Mouse (Mus musculus) kidney, postnatal 0 days (tissue): Measurements from ENCODE around the gene Rnf111. TPM values are rescaled to one million over a fixed set of nuclear protein-coding genes. Genes with fewer than 3 reads are reported as not detected.
A peak's percentile ranks its signal among the peaks of the same experiment; 100 is the strongest.

Experiments
- ATAC-seq: fragments of 200-750 bp; cut with Nextera tagmentation; replicated peaks from 2 replicates; pipeline ENCODE4 v1.8.0; 2017; ENCODE audit warnings: low read depth, moderate number of reproducible peaks, moderate TSS enrichment, moderate library complexity; ENCODE audit not compliant: low FRiP score
- DNase-seq: peaks from one replicate; pipeline ENCODE4 v3.0.0-alpha.2; 2016; ENCODE audit warnings: low spot score
- H3K27ac ChIP-seq: fragments of 300-500 bp; sonication (generic); 2 replicates; pipeline ENCODE4 v1.5.1; 2014; ENCODE audit warnings: mild to moderate bottlenecking
- H3K27me3 ChIP-seq: fragments of 300-500 bp; sonication (generic); 2 replicates; pipeline ENCODE4 v1.6.1; 2014; ENCODE audit warnings: low read length, mixed read lengths; ENCODE audit not compliant: insufficient read depth
- H3K36me3 ChIP-seq: fragments of 300-500 bp; sonication (generic); 2 replicates; pipeline ENCODE4 v1.6.1; 2014; ENCODE audit warnings: low read length, mixed read lengths; ENCODE audit not compliant: insufficient read depth
- H3K4me1 ChIP-seq: fragments of 300-500 bp; sonication (generic); replicated peaks from 2 replicates; pipeline ENCODE4 v1.6.1; 2014; ENCODE audit warnings: antibody characterized with exemption, low read length, mixed read lengths; ENCODE audit not compliant: insufficient read depth
- H3K4me2 ChIP-seq: fragments of 300-500 bp; sonication (generic); 2 replicates; pipeline ENCODE4 v1.6.1; 2014; ENCODE audit warnings: mild to moderate bottlenecking, low read length, moderate library complexity, mixed read lengths
- H3K4me3 ChIP-seq: fragments of 300-500 bp; sonication (generic); replicated peaks from 2 replicates; pipeline ENCODE4 v1.5.1; 2014; ENCODE audit warnings: low read depth, low read length
- H3K9ac ChIP-seq: fragments of 300-500 bp; sonication (generic); 2 replicates; pipeline ENCODE4 v1.6.1; 2014; ENCODE audit warnings: low read depth, low read length
- H3K9me3 ChIP-seq: fragments of 300-500 bp; sonication (generic); replicated peaks from 2 replicates; pipeline ENCODE4 v1.6.1; 2016; ENCODE audit warnings: low read length, inconsistent platforms, mixed read lengths
- CTCF ChIP-seq: IDR thresholded peaks from 2 replicates; pipeline ENCODE4 v1.5.1; 2016; ENCODE audit warnings: antibody characterized with exemption, low read depth, mild to moderate bottlenecking, moderate library complexity
- WGBS: fragments of 180-500 bp; shearing (Covaris S2); extraction: QIAGEN DNeasy Blood & Tissue Kit; methylation state at CpG from one replicate; pipeline ENCODE4 v1.1.7; 2014; 5-methylcytosine and 5-hydroxymethylcytosine counted together
- polyA plus RNA-seq: library from polyadenylated mRNA; unstranded; fragments of >200 nt; fragmentation: Nextera tagmentation; extraction: Ambion mirVana; gene quantifications from 2 replicates; pipeline ENCODE4 v1.2.1, GENCODE M21; 2015

The Rnf111 gene
- polyA plus RNA-seq, 1 experiment from 2014 or later = 23.1 TPM

DNA sequence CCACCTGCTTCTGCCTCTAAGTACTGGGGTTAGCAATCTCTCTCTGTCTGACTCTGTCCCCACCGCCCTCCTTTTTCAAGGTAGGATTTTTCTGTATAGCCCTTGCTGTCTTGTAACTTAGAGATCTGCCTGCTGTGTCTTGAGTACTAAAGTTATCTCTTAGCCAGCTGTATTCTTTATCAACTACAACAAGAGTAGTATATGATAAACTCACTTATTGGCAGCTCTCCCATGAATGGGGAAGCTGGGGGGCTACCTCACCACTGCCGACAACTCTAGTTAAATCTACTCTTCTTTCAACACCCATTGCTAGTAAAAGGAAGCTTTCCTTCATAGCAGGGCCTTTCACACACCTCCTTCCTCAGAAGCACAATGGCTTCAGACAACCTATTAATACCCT is 51.2 kb downstream of the Rnf111 start:
- H3K4me2 ChIP-seq = no peak overlapping the region
- H3K4me3 ChIP-seq = no peak overlapping the region
- ATAC-seq (no peak), DNase-seq (no peak)
- no peak for TF ChIP-seq CTCF
- H3K36me3 ChIP-seq = peaks cover 25% of the 10 kb centered on the region
- no peaks in the 10 kb centered on the region for H3K9me3 ChIP-seq
- whole genome bisulfite sequencing = 81% methylated on average over 2 of the region's 2 CpGs
- H3K27me3 ChIP-seq = no peaks in the 10 kb centered on the region
- H3K4me1 ChIP-seq = no peaks in the 10 kb centered on the region
- H3K27ac ChIP-seq = no peak overlapping the region
- no peak overlapping the region for H3K9ac ChIP-seq

GRCm38 (mm10) chr9:70449072-70449471 is 54.5 kb downstream of the Rnf111 start:
- TF ChIP-seq CTCF = no peak
- H3K9ac ChIP-seq = no peak overlapping the region
- no peak overlapping the region for H3K27ac ChIP-seq
- no peak for ATAC-seq
- peaks cover 25% of the 10 kb centered on the region for H3K36me3 ChIP-seq
- DNase-seq = peak; percentile 6
- no peak overlapping the region for H3K4me2 ChIP-seq
- H3K9me3 ChIP-seq = no peaks in the 10 kb centered on the region
- 81% methylated on average over 5 of the region's 5 CpGs for WGBS
- no peak overlapping the region for H3K4me3 ChIP-seq
- H3K4me1 ChIP-seq = no peaks in the 10 kb centered on the region
- no peaks in the 10 kb centered on the region for H3K27me3 ChIP-seq

- no peaks in the 10 kb centered on the region for H3K9me3 ChIP-seq
- H3K27me3 ChIP-seq = no peaks in the 10 kb centered on the region
- no peaks in the 10 kb centered on the region for H3K4me1 ChIP-seq
- no peak overlapping the region for H3K4me3 ChIP-seq
- TF ChIP-seq CTCF = no peak
- peaks cover 30% of the 10 kb centered on the region for H3K36me3 ChIP-seq
- WGBS = 87% methylated on average over 4 of the region's 4 CpGs
- DNase-seq (peak; percentile 16), ATAC-seq (no peak)
- no peak overlapping the region for H3K4me2 ChIP-seq
- H3K9ac ChIP-seq = no peak overlapping the region
- H3K27ac ChIP-seq = no peak overlapping the region
Observed at GRCm38 (mm10) chr9:70439959-70440358, 63.6 kb downstream of the Rnf111 start.

- Histone ChIP-seq H3K4me1 (no peaks in the 10 kb centered on the region), H3K36me3 (peaks cover 25% of the 10 kb centered on the region), H3K4me2 (no peak overlapping the region), H3K27ac (no peak overlapping the region), H3K9me3 (no peaks in the 10 kb centered on the region), H3K9ac (no peak overlapping the region), H3K4me3 (no peak overlapping the region), H3K27me3 (no peaks in the 10 kb centered on the region)
- 94% methylated on average over 2 of the region's 2 CpGs for WGBS
- no peak for TF ChIP-seq CTCF
- DNase-seq = no peak
- ATAC-seq = no peak
Observed at GRCm38 (mm10) chr9:70422661-70423060, 80.9 kb downstream of the Rnf111 start.

GRCm38 (mm10) chr9:70421257-70422056 is 82.1 kb downstream of the Rnf111 start, which contains the start of gene Ccnb2:
Ccnb2 (minus strand) TSS chr9:70421547.
- peaks cover 19% of the 10 kb centered on the region for H3K36me3 ChIP-seq
- H3K4me3 ChIP-seq = peak within 1 kb of the TSS; percentile 63
- peak; percentile 97 for DNase-seq
- no peaks in the 10 kb centered on the region for H3K4me1 ChIP-seq
- H3K4me2 ChIP-seq = peak within 1 kb of the TSS; percentile 83
- peak within 1 kb of the TSS; percentile 75 for H3K9ac ChIP-seq
- 1% methylated on average over 45 of the region's 45 CpGs for WGBS
- H3K27ac ChIP-seq = 0 out of 2 replicates have a peak within 1 kb of the TSS, but pooled peaks have one; percentile 26
- peak; percentile 94 for ATAC-seq
- no peaks in the 10 kb centered on the region for H3K27me3 ChIP-seq
- TF ChIP-seq CTCF = no peak
- H3K9me3 ChIP-seq = no peaks in the 10 kb centered on the region

- H3K27me3 ChIP-seq = no peaks in the 10 kb centered on the region
- H3K4me2 ChIP-seq = no peak overlapping the region
- no peaks in the 10 kb centered on the region for H3K9me3 ChIP-seq
- no peak overlapping the region for H3K27ac ChIP-seq
- no peaks in the 10 kb centered on the region for H3K4me1 ChIP-seq
- peaks cover 12% of the 10 kb centered on the region for H3K36me3 ChIP-seq
- WGBS = 88% methylated on average over 3 of the region's 3 CpGs
- H3K9ac ChIP-seq = no peak overlapping the region
- ATAC-seq (no peak), DNase-seq (no peak)
- no peak overlapping the region for H3K4me3 ChIP-seq
- peak; percentile 55 for TF ChIP-seq CTCF
Observed at GRCm38 (mm10) chr9:70416412-70416811, 87.1 kb downstream of the Rnf111 start.
